In genomic region chr7:46421535-46421934, GRCm38 (mm10) we compare ENCODE assay signal across 14 mouse cellular contexts. TPM values are rescaled to one million over a fixed set of nuclear protein-coding genes. Genes with fewer than 3 reads are reported as not detected.
DNase-seq lines count a peak whose midpoint lies in the region; ATAC-seq lines count a peak whose summit lies in the region.
"Had no signal": no experiment of that assay in that cellular context is flagged by ENCODE, and none has a peak within 500 bp of the region (broad histone marks: within the 10 kb centered on the region; RNA-seq: fewer than 3 reads in every experiment).

No protein-coding gene starts in this region.

- no peaks in the 10 kb centered on the region for H3K36me3 ChIP-seq in hindbrain, embryonic 11.5 days (ENCODE audit: control insufficient read depth, insufficient read depth, low read length)
- no peaks in the 10 kb centered on the region for H3K36me3 ChIP-seq in midbrain, embryonic 15.5 days (replicated peaks)
- H3K36me3 ChIP-seq in kidney, embryonic 15.5 days: no peaks in the 10 kb centered on the region
- H3K36me3 ChIP-seq: heart, embryonic 10.5 days; limb, embryonic 10.5 days had no signal

- no peak for ATAC-seq in hindbrain, embryonic 11.5 days (ENCODE audit: low FRiP score)
- ATAC-seq in midbrain, embryonic 15.5 days (replicated peaks): peak; percentile 15; the same call in 1 of the 2 replicates
- ATAC-seq in kidney, embryonic 15.5 days (replicated peaks; ENCODE audit: low FRiP score): no peak
- ATAC-seq: liver, postnatal 0 days had no signal

- WGBS in hindbrain, embryonic 11.5 days: 55% methylated on average over 5 of the region's 5 CpGs
- 35% methylated on average over 5 of the region's 5 CpGs for WGBS in midbrain, embryonic 15.5 days
- WGBS in kidney, embryonic 15.5 days: 40% methylated on average over 5 of the region's 5 CpGs

- no peak overlapping the region for H3K4me2 ChIP-seq in hindbrain, embryonic 11.5 days (replicated peaks; ENCODE audit: low read depth, low read length)
- no peak overlapping the region; the same call in 1 of the 2 replicates for H3K4me2 ChIP-seq in midbrain, embryonic 15.5 days
- H3K4me2 ChIP-seq in kidney, embryonic 15.5 days: no peak overlapping the region

- H3K4me3 ChIP-seq in hindbrain, embryonic 11.5 days (ENCODE audit: low read depth, low read length): no peak overlapping the region
- no peak overlapping the region for H3K4me3 ChIP-seq in midbrain, embryonic 15.5 days
- no peak overlapping the region for H3K4me3 ChIP-seq in kidney, embryonic 15.5 days (replicated peaks)
- H3K4me3 ChIP-seq: heart, embryonic 10.5 days; limb, embryonic 10.5 days; megakaryocyte, embryonic 14.5 days had no signal

- no peak overlapping the region for H3K9ac ChIP-seq in hindbrain, embryonic 11.5 days (ENCODE audit: low read depth, low read length)
- H3K9ac ChIP-seq in midbrain, embryonic 15.5 days: no peak overlapping the region
- H3K9ac ChIP-seq in kidney, embryonic 15.5 days: no peak overlapping the region
- H3K9ac ChIP-seq: liver, postnatal 0 days had no signal

- peaks cover 5% of the 10 kb centered on the region; the same call in 1 of the 2 replicates for H3K4me1 ChIP-seq in hindbrain, embryonic 11.5 days (replicated peaks; ENCODE audit: control insufficient read depth, insufficient read depth, low read length)
- H3K4me1 ChIP-seq in midbrain, embryonic 15.5 days: peaks cover 43% of the 10 kb centered on the region
- no peaks in the 10 kb centered on the region for H3K4me1 ChIP-seq in kidney, embryonic 15.5 days
- H3K4me1 ChIP-seq: limb, embryonic 10.5 days had no signal

- no peaks in the 10 kb centered on the region for H3K9me3 ChIP-seq in hindbrain, embryonic 11.5 days (ENCODE audit: control insufficient read depth, low read length)
- no peaks in the 10 kb centered on the region for H3K9me3 ChIP-seq in midbrain, embryonic 15.5 days
- H3K9me3 ChIP-seq in kidney, embryonic 15.5 days (replicated peaks): no peaks in the 10 kb centered on the region
- H3K9me3 ChIP-seq: heart, embryonic 10.5 days; limb, embryonic 10.5 days; megakaryocyte, embryonic 14.5 days had no signal

- H3K27me3 ChIP-seq in hindbrain, embryonic 11.5 days (ENCODE audit: control insufficient read depth, insufficient read depth, low read length): no peaks in the 10 kb centered on the region
- no peaks in the 10 kb centered on the region for H3K27me3 ChIP-seq in midbrain, embryonic 15.5 days (replicated peaks)
- H3K27me3 ChIP-seq in kidney, embryonic 15.5 days: no peaks in the 10 kb centered on the region; the same call in 1 of the 2 replicates
- H3K27me3 ChIP-seq: CH12.LX had no signal

- peak; percentile 31 for DNase-seq in layer of hippocampus, adult 9-11 months
- DNase-seq in layer of hippocampus, adult 9-10 months (ENCODE audit: low spot score): no peak
- peak; percentile 55 for DNase-seq in cerebellum, postnatal 36 days
- no peak for DNase-seq in hindbrain, embryonic 11.5 days (ENCODE audit: low spot score)
- DNase-seq in kidney, adult 11 months: no peak
- DNase-seq: adrenal gland, postnatal 25 days; kidney, postnatal 14 days; liver, postnatal 0 days had no signal

- 0 out of 2 replicates have a peak overlapping the region, but pooled peaks have one; percentile 42 for H3K27ac ChIP-seq in hindbrain, embryonic 11.5 days (ENCODE audit: low read depth, low read length)
- H3K27ac ChIP-seq in midbrain, embryonic 15.5 days: peak overlapping the region; percentile 83
- no peak overlapping the region for H3K27ac ChIP-seq in kidney, embryonic 15.5 days
- H3K27ac ChIP-seq: heart, embryonic 10.5 days; limb, embryonic 10.5 days had no signal

RNA-seq across cellular contexts. Expression of gene Kcnc1, which starts 25.2 kb away (rescaled TPM):
- 1.7 and 3.1 TPM in 2 replicates for polyA plus RNA-seq in hindbrain, embryonic 11.5 days (2014; fragmentation: Nextera tagmentation; extraction: Ambion mirVana)
- polyA plus RNA-seq in midbrain, embryonic 15.5 days (2015; fragmentation: Nextera tagmentation; extraction: Ambion mirVana): 15.2 and 17.0 TPM in 2 replicates
- 0.06 and 0.10 TPM in 2 replicates for polyA plus RNA-seq in kidney, embryonic 15.5 days (2015; fragmentation: Nextera tagmentation; extraction: Ambion mirVana)
- polyA plus RNA-seq: liver, postnatal 0 days had no signal

RNA-seq across cellular contexts. Expression of gene Myod1, which starts 45.3 kb away (rescaled TPM):
- polyA plus RNA-seq in hindbrain, embryonic 11.5 days (2014; fragmentation: Nextera tagmentation; extraction: Ambion mirVana): 1.2 and 3.2 TPM in 2 replicates
- polyA plus RNA-seq in midbrain, embryonic 15.5 days (2015; fragmentation: Nextera tagmentation; extraction: Ambion mirVana): 0.09 and 0.14 TPM in 2 replicates
- polyA plus RNA-seq in kidney, embryonic 15.5 days (2015; fragmentation: Nextera tagmentation; extraction: Ambion mirVana): 2.2 and 3.1 TPM in 2 replicates
- polyA plus RNA-seq: liver, postnatal 0 days had no signal

Comparison
In these comparisons a context has a peak if more than half of its experiments do, and no peak if none do; other contexts are left out.
1. DNase-seq: peak in layer of hippocampus, adult 9-11 months (single experiment) and cerebellum, postnatal 36 days (2 of 2); none in layer of hippocampus, adult 9-10 months (single experiment), hindbrain, embryonic 11.5 days (single experiment) and kidney, adult 11 months (single experiment).